In genomic region chr5:99278364-99278763, GRCm38 (mm10) we compare ENCODE assay signal across 15 mouse cellular contexts.
"Had no signal": no experiment of that assay in that cellular context is flagged by ENCODE, and none has a peak within 500 bp of the region (broad histone marks: within the 10 kb centered on the region; RNA-seq: fewer than 3 reads in every experiment).

No protein-coding gene starts in this region.

- H3K27me3 ChIP-seq: limb, embryonic 13.5 days; liver, embryonic 15.5 days; neural tube, embryonic 15.5 days; stomach, embryonic 15.5 days had no signal

- H3K36me3 ChIP-seq: limb, embryonic 13.5 days; liver, embryonic 15.5 days; midbrain, embryonic 12.5 days; neural tube, embryonic 15.5 days; stomach, embryonic 15.5 days had no signal

- H3K27ac ChIP-seq: limb, embryonic 13.5 days; liver, embryonic 15.5 days; midbrain, embryonic 12.5 days; stomach, embryonic 15.5 days had no signal

- H3K9me3 ChIP-seq: limb, embryonic 13.5 days; liver, embryonic 15.5 days; midbrain, embryonic 12.5 days; neural tube, embryonic 15.5 days; stomach, embryonic 15.5 days had no signal

- H3K4me1 ChIP-seq: liver, embryonic 15.5 days; stomach, embryonic 15.5 days had no signal

- H3K4me3 ChIP-seq: limb, embryonic 13.5 days; liver, embryonic 15.5 days; midbrain, embryonic 12.5 days; myocyte; neural tube, embryonic 15.5 days; stomach, embryonic 15.5 days had no signal

- DNase-seq: kidney, adult 8-10 months; layer of hippocampus, adult 9-11 months; lung, postnatal 10 days; lung, postnatal 4 days; spleen, adult 18-20 months; thymus, adult 2 months; thymus, postnatal 36 days had no signal

- H3K9ac ChIP-seq: limb, embryonic 13.5 days; liver, embryonic 15.5 days; lung, embryonic 14.5 days; midbrain, embryonic 12.5 days; neural tube, embryonic 15.5 days; stomach, embryonic 15.5 days had no signal

- H3K4me2 ChIP-seq: limb, embryonic 13.5 days; liver, embryonic 11.5 days; liver, embryonic 15.5 days; lung, embryonic 14.5 days; midbrain, embryonic 12.5 days; neural tube, embryonic 15.5 days; stomach, embryonic 15.5 days had no signal
